Mouse (Mus musculus): ENCODE measurements around the gene Zfp641.

Gene Zfp641
- long read RNA-seq, experiment 1, partial matches to known transcripts: 1 of 4 reads
- long read RNA-seq, experiment 1, other reads (novel, unspliced or antisense): 3 of 4 reads
- long read RNA-seq, experiment 2, full-length matches to known transcripts: 2 of 6 reads
- long read RNA-seq, experiment 2, partial matches to known transcripts: 0 of 6 reads
- long read RNA-seq, experiment 2, other reads (novel, unspliced or antisense): 4 of 6 reads

GRCm38 (mm10) chr15:98295628-98296551, at the start of gene Zfp641:
Gene Zfp641, minus strand, starts transcription at chr15:98296161.
- intact Hi-C loops (cut with DNase I): no loop called here

- intact Hi-C loops (cut with DNase I): no loop called here
Measured at GRCm38 (mm10) chr15:98340887-98341286, 44.9 kb upstream of the Zfp641 start, which contains the start of gene Olfr284. Gene Olfr284, minus strand, starts transcription at chr15:98340987.

- intact Hi-C loops (cut with DNase I): loop anchor here (10.0 kb wide), 1 partner anchor 1012 kb away; no protein-coding TSS in a partner anchor
Measured at GRCm38 (mm10) chr15:98317177-98317724, 21.3 kb upstream of the Zfp641 start, which contains the start of gene Olfr285. Gene Olfr285, minus strand, starts transcription at chr15:98317353.

GRCm38 (mm10) chr15:98315703-98316102, 19.7 kb upstream of the Zfp641 start:
- intact Hi-C loops (cut with DNase I): loop anchor here (10.0 kb wide), 1 partner anchor 1011 kb away; no protein-coding TSS in a partner anchor

GRCm38 (mm10) chr15:98293651-98294050, 2.3 kb downstream of the Zfp641 start:
- intact Hi-C loops (cut with DNase I): no loop called here

- intact Hi-C loops (cut with DNase I): no loop called here
Measured at GRCm38 (mm10) chr15:98288566-98288965, 7.4 kb downstream of the Zfp641 start.

- intact Hi-C loops (cut with DNase I): no loop called here
Measured at GRCm38 (mm10) chr15:98286418-98286817, 9.5 kb downstream of the Zfp641 start.

GRCm38 (mm10) chr15:98257776-98258175, 38.2 kb downstream of the Zfp641 start:
- intact Hi-C loops (cut with DNase I): no loop called here

GRCm38 (mm10) chr15:98257193-98257592, 38.8 kb downstream of the Zfp641 start, which contains the start of gene H1fnt:
Gene H1fnt, minus strand, starts transcription at chr15:98257293.
- intact Hi-C loops (cut with DNase I): no loop called here

GRCm38 (mm10) chr15:98256271-98256670, 39.7 kb downstream of the Zfp641 start:
- intact Hi-C loops (cut with DNase I): no loop called here

Data from adrenal gland (tissue).